Mouse (Mus musculus) heart, postnatal 0 days (tissue): ENCODE data around the gene Ntng2. TPM values are rescaled to one million over a fixed set of nuclear protein-coding genes. Genes with fewer than 3 reads are reported as not detected.

Experiments used
- ATAC-seq: fragments of 200-750 bp; cut with Nextera tagmentation; 2 replicates; pipeline ENCODE4 v1.8.0; 2017; ENCODE audit warnings: low read depth, moderate number of reproducible peaks, moderate library complexity; ENCODE audit not compliant: insufficient read depth
- DNase-seq: peaks from one replicate; pipeline ENCODE4 v3.0.0-alpha.2; 2016; ENCODE audit warnings: low spot score
- H3K27ac ChIP-seq: fragments of 300-500 bp; sonication (generic); 2 replicates; pipeline ENCODE4 v1.5.1; 2014; ENCODE audit warnings: low read depth, mild to moderate bottlenecking
- H3K27me3 ChIP-seq: fragments of 300-500 bp; sonication (generic); 2 replicates; pipeline ENCODE4 v1.6.1; 2014; ENCODE audit warnings: low read length, mixed read lengths; ENCODE audit not compliant: control insufficient read depth, insufficient read depth
- H3K36me3 ChIP-seq: fragments of 300-500 bp; sonication (generic); replicated peaks from 2 replicates; pipeline ENCODE4 v1.6.1; 2014; ENCODE audit warnings: low read length, mixed read lengths; ENCODE audit not compliant: control insufficient read depth, insufficient read depth
- H3K4me1 ChIP-seq: fragments of 300-500 bp; sonication (generic); 2 replicates; pipeline ENCODE4 v1.6.1; 2014; ENCODE audit warnings: antibody characterized with exemption; ENCODE audit not compliant: control insufficient read depth, insufficient read depth
- H3K4me2 ChIP-seq: fragments of 300-500 bp; sonication (generic); 2 replicates; pipeline ENCODE4 v1.6.1; 2014; ENCODE audit warnings: low read depth, mild to moderate bottlenecking, low read length, moderate library complexity
- H3K4me3 ChIP-seq: fragments of 300-500 bp; sonication (generic); 2 replicates; pipeline ENCODE4 v1.5.1; 2014; ENCODE audit warnings: low read depth, low read length
- H3K9ac ChIP-seq: fragments of 300-500 bp; sonication (generic); replicated peaks from 2 replicates; pipeline ENCODE4 v1.6.1; 2014; ENCODE audit warnings: low read depth, low read length, mixed read lengths
- H3K9me3 ChIP-seq: fragments of 300-500 bp; sonication (generic); replicated peaks from 2 replicates; pipeline ENCODE4 v1.6.1; 2016; ENCODE audit warnings: low read length; ENCODE audit not compliant: control insufficient read depth
- CTCF ChIP-seq: IDR thresholded peaks from 2 replicates; pipeline ENCODE4 v1.5.1; 2016; ENCODE audit warnings: antibody characterized with exemption, control low read depth, low read depth
- EP300 ChIP-seq: IDR thresholded peaks from 2 replicates; pipeline ENCODE4 v1.6.1; 2016; ENCODE audit warnings: antibody characterized with exemption, low read depth
- WGBS: fragments of 180-500 bp; shearing (Covaris S2); extraction: QIAGEN DNeasy Blood & Tissue Kit; methylation state at CpG from one replicate; pipeline ENCODE4 v1.1.7; 2014; 5-methylcytosine and 5-hydroxymethylcytosine counted together
- polyA plus RNA-seq: library from polyadenylated mRNA; unstranded; fragments of >200 nt; fragmentation: Nextera tagmentation; extraction: Ambion mirVana; gene quantifications from 2 replicates; pipeline ENCODE4 v1.2.1, GENCODE M21; 2015
- total RNA-seq: library from RNA; depleted of rRNA; stranded (reverse); fragments of >200 nt; gene quantifications from 2 replicates; pipeline ENCODE4 v1.2.3, GENCODE M21; 2014; ENCODE audit warnings: low replicate concordance; rRNA removed

Gene Ntng2
- total and polyA plus RNA-seq, 2 experiments from 2014 or later, result 0.12 to 0.73 TPM

DNA sequence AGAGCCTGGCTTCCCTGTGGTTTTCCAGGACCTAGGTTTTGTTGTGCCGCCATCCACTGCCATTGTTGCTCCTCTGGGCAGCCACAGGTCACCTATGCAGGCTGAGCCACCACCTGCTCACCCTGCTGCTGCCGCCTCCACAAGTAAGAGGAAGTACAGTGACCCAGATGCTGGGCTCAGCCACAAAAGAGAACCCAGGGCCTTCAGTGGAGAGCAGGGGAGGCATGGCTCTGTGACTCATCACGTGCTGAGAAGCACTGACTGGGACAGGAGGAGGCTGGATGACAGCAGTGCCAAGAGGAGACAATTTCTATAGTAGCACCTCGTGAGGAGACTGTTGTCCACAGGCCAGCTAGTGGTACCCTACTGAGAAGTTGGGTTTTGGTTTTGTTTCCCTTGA is 73.0 kb downstream of the Ntng2 start:
- H3K9ac ChIP-seq, result no peak overlapping the region
- peaks cover 6% of the 10 kb centered on the region; the same call in 1 of the 2 replicates for H3K4me1 ChIP-seq
- no peak overlapping the region for H3K4me2 ChIP-seq
- no peak overlapping the region for H3K4me3 ChIP-seq
- no peaks in the 10 kb centered on the region for H3K9me3 ChIP-seq
- TF ChIP-seq CTCF (no peak), EP300 (no peak)
- no peak overlapping the region for H3K27ac ChIP-seq
- 75% methylated on average over 4 of the region's 4 CpGs for WGBS
- DNase-seq (no peak), ATAC-seq (no peak)
- H3K36me3 ChIP-seq, result peaks cover 65% of the 10 kb centered on the region
- H3K27me3 ChIP-seq, result no peaks in the 10 kb centered on the region

GRCm38 (mm10) chr2:29174887-29175286 is 77.9 kb downstream of the Ntng2 start:
- no peak overlapping the region for H3K4me2 ChIP-seq
- 87% methylated on average over 3 of the region's 3 CpGs for WGBS
- ATAC-seq, result no peak
- TF ChIP-seq EP300 (no peak), CTCF (no peak)
- H3K27ac ChIP-seq, result no peak overlapping the region
- no peaks in the 10 kb centered on the region for H3K27me3 ChIP-seq
- no peaks in the 10 kb centered on the region for H3K9me3 ChIP-seq
- H3K4me3 ChIP-seq, result no peak overlapping the region
- peaks cover 94% of the 10 kb centered on the region for H3K36me3 ChIP-seq
- H3K4me1 ChIP-seq, result no peaks in the 10 kb centered on the region
- DNase-seq, result no peak
- no peak overlapping the region for H3K9ac ChIP-seq

- no peak for DNase-seq
- H3K27ac ChIP-seq, result no peak overlapping the region
- ATAC-seq, result no peak
- no peak overlapping the region for H3K4me3 ChIP-seq
- H3K9me3 ChIP-seq, result no peaks in the 10 kb centered on the region
- TF ChIP-seq EP300, result no peak
- H3K4me2 ChIP-seq, result no peak overlapping the region
- H3K27me3 ChIP-seq, result no peaks in the 10 kb centered on the region
- H3K36me3 ChIP-seq, result peaks cover 81% of the 10 kb centered on the region
- H3K9ac ChIP-seq, result no peak overlapping the region
- no peaks in the 10 kb centered on the region for H3K4me1 ChIP-seq
- WGBS, result 92% methylated on average over 5 of the region's 5 CpGs
Measured at GRCm38 (mm10) chr2:29168067-29168466, 84.7 kb downstream of the Ntng2 start.

- H3K36me3 ChIP-seq, result peaks cover 95% of the 10 kb centered on the region
- H3K4me3 ChIP-seq, result no peak overlapping the region
- ATAC-seq, result no peak
Measured at GRCm38 (mm10) chr2:29151941-29152340, 100.9 kb downstream of the Ntng2 start.

More at GRCm38 (mm10) chr2:29151941-29152340, 100.9 kb downstream of the Ntng2 start:
- H3K9ac ChIP-seq, result no peak overlapping the region
- no peaks in the 10 kb centered on the region for H3K27me3 ChIP-seq
- 85% methylated on average over 2 of the region's 2 CpGs for WGBS
- H3K4me2 ChIP-seq, result no peak overlapping the region
- TF ChIP-seq EP300, result no peak
- TF ChIP-seq CTCF, result no peak
- no peaks in the 10 kb centered on the region for H3K4me1 ChIP-seq
- H3K27ac ChIP-seq, result no peak overlapping the region
- no peaks in the 10 kb centered on the region for H3K9me3 ChIP-seq
- DNase-seq, result no peak

Other genes starting within 250 kb of the Ntng2 start
- gene Cfap77, start 197.9 kb downstream of the Ntng2 start, total RNA-seq, result not detected in 2 replicates
- 0.11 and 0.18 TPM in 2 replicates for gene Cfap77, start 197.9 kb downstream of the Ntng2 start, polyA plus RNA-seq
- gene Ttf1, start 192.7 kb downstream of the Ntng2 start, total RNA-seq, result 1.6 and 2.8 TPM in 2 replicates
- 3.3 and 3.7 TPM in 2 replicates for gene Ttf1, start 192.7 kb downstream of the Ntng2 start, polyA plus RNA-seq
- gene Setx, start 128.8 kb downstream of the Ntng2 start, total RNA-seq, result 32.7 and 41.1 TPM in 2 replicates
- gene Setx, start 128.8 kb downstream of the Ntng2 start, polyA plus RNA-seq, result 5.6 and 5.7 TPM in 2 replicates
- 40.9 and 52.6 TPM in 2 replicates for gene Med27, start 93.8 kb upstream of the Ntng2 start, total RNA-seq
- 25.8 and 26.6 TPM in 2 replicates for gene Med27, start 93.8 kb upstream of the Ntng2 start, polyA plus RNA-seq